ENCODE assay signal across 17 mouse cellular contexts in the genomic region with DNA sequence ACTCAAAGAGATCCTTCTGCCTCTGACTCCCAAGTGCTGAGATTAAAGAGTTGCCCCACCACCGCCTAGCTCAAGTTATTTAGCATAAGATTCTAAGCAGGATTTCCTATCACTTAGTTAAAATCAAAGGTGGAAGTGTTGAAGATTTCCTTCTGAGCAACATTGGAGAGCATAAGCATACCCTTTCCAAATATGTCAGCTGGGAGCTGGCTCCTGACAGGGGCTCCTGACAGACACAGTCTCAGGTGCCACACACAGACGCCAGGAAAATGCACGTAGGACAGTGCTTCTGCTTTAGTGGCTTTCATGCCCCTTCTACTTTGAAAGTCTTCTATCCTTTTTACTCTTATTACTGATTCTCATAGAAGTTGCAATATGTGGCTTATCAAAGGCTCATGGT. TPM values are rescaled to one million over a fixed set of nuclear protein-coding genes. Genes with fewer than 3 reads are reported as not detected.
"Had no signal": no experiment of that assay in that cellular context is flagged by ENCODE, and none has a peak within 500 bp of the region (broad histone marks: within the 10 kb centered on the region; RNA-seq: fewer than 3 reads in every experiment).

No protein-coding gene starts in this region.

- H3K4me3 ChIP-seq: neural tube, embryonic 13.5 days; neural tube, embryonic 15.5 days; stomach, embryonic 15.5 days had no signal

- H3K27ac ChIP-seq: neural tube, embryonic 13.5 days; neural tube, embryonic 15.5 days; stomach, embryonic 15.5 days; stomach, postnatal 0 days had no signal

- DNase-seq: retina, postnatal 1 day; right cerebral cortex, adult 18-20 months; right cerebral cortex, postnatal 14 days; right cerebral cortex, postnatal 25 days; right cerebral cortex, postnatal 4 days; spleen, adult 18-20 months; thymus, adult 18-20 months; thymus, adult 2 months; thymus, postnatal 14 days; thymus, postnatal 25 days; thymus, postnatal 36 days; thymus, postnatal 4 days had no signal

RNA-seq across cellular contexts. Expression of a gene that starts 45.5 kb away (rescaled TPM):
- total RNA-seq: neutrophil, adult 5-6 weeks had no signal
